Mouse (Mus musculus) kidney, embryonic 15.5 days (tissue): ENCODE measurements at regions not wholly inside any gene's neighbourhood (a gene's known extent, or its start where the extent isn't known, plus 50 kb on each side); places are given as distances from the start of the nearest gene placed in this dataset.

Experiments
- ATAC-seq: fragments of 200-750 bp; cut with Nextera tagmentation; replicated peaks from 2 replicates; pipeline ENCODE4 v1.8.0; 2017; ENCODE audit warnings: moderate TSS enrichment; ENCODE audit not compliant: low FRiP score
- H3K27ac ChIP-seq: fragments of 300-500 bp; sonication (generic); 2 replicates; pipeline ENCODE4 v1.5.1; 2015; ENCODE audit warnings: mild to moderate bottlenecking, inconsistent platforms
- H3K27me3 ChIP-seq: fragments of 300-500 bp; sonication (generic); 2 replicates; pipeline ENCODE4 v1.6.1; 2015; ENCODE audit warnings: inconsistent platforms
- H3K36me3 ChIP-seq: fragments of 300-500 bp; sonication (generic); 2 replicates; pipeline ENCODE4 v1.6.1; 2015; ENCODE audit warnings: inconsistent platforms
- H3K4me1 ChIP-seq: fragments of 300-500 bp; sonication (generic); 2 replicates; pipeline ENCODE4 v1.6.1; 2015; ENCODE audit warnings: inconsistent platforms
- H3K4me2 ChIP-seq: fragments of 300-500 bp; sonication (generic); 2 replicates; pipeline ENCODE4 v1.6.1; 2015; ENCODE audit warnings: moderate library complexity, mild to moderate bottlenecking, inconsistent platforms
- H3K4me3 ChIP-seq: fragments of 300-500 bp; sonication (generic); replicated peaks from 2 replicates; pipeline ENCODE4 v1.5.1; 2015; ENCODE audit warnings: mild to moderate bottlenecking, inconsistent platforms
- H3K9ac ChIP-seq: fragments of 300-500 bp; sonication (generic); 2 replicates; pipeline ENCODE4 v1.6.1; 2015; ENCODE audit warnings: mild to moderate bottlenecking, inconsistent platforms
- H3K9me3 ChIP-seq: fragments of 300-500 bp; sonication (generic); replicated peaks from 2 replicates; pipeline ENCODE4 v1.6.1; 2016; ENCODE audit warnings: inconsistent platforms
- WGBS: fragments of 180-500 bp; shearing (Covaris S2); methylation state at CpG from one replicate; pipeline ENCODE4 v1.1.7; 2015; ENCODE audit warnings: mixed read lengths; 5-methylcytosine and 5-hydroxymethylcytosine counted together

GRCm38 (mm10) chr2:77358176-77358575, 77.8 kb upstream of the Sestd1 start:
- no peaks in the 10 kb centered on the region for H3K4me1 ChIP-seq
- H3K9me3 ChIP-seq, result no peaks in the 10 kb centered on the region
- ATAC-seq, result no peak
- H3K27ac ChIP-seq, result no peak overlapping the region
- H3K36me3 ChIP-seq, result no peaks in the 10 kb centered on the region
- no peak overlapping the region for H3K4me3 ChIP-seq
- no peak overlapping the region for H3K4me2 ChIP-seq
- H3K9ac ChIP-seq, result no peak overlapping the region
- 73% methylated on average over 6 of the region's 6 CpGs for WGBS
- no peaks in the 10 kb centered on the region for H3K27me3 ChIP-seq

- no peak overlapping the region for H3K4me2 ChIP-seq
- 65% methylated on average over 10 of the region's 10 CpGs for WGBS
- no peaks in the 10 kb centered on the region for H3K36me3 ChIP-seq
- no peak overlapping the region for H3K4me3 ChIP-seq
- H3K9me3 ChIP-seq, result no peaks in the 10 kb centered on the region
- H3K4me1 ChIP-seq, result no peaks in the 10 kb centered on the region
- no peak overlapping the region for H3K27ac ChIP-seq
- no peak overlapping the region for H3K9ac ChIP-seq
- H3K27me3 ChIP-seq, result no peaks in the 10 kb centered on the region
- ATAC-seq, result no peak
Measured at GRCm38 (mm10) chr2:77356798-77357197, 76.4 kb upstream of the Sestd1 start.

- Histone ChIP-seq H3K27ac (no peak overlapping the region), H3K4me1 (no peaks in the 10 kb centered on the region), H3K9ac (no peak overlapping the region), H3K36me3 (no peaks in the 10 kb centered on the region), H3K27me3 (no peaks in the 10 kb centered on the region), H3K4me3 (no peak overlapping the region), H3K9me3 (no peaks in the 10 kb centered on the region), H3K4me2 (no peak overlapping the region)
- 77% methylated on average over 8 of the region's 8 CpGs for WGBS
- ATAC-seq, result no peak
Measured at GRCm38 (mm10) chr2:77351987-77352628, 71.7 kb upstream of the Sestd1 start.

GRCm38 (mm10) chr2:77347027-77347426, 66.6 kb upstream of the Sestd1 start:
- 91% methylated on average over 5 of the region's 5 CpGs for WGBS
- H3K9ac ChIP-seq, result no peak overlapping the region
- H3K27ac ChIP-seq, result no peak overlapping the region
- no peaks in the 10 kb centered on the region for H3K4me1 ChIP-seq
- H3K4me2 ChIP-seq, result no peak overlapping the region
- no peak overlapping the region for H3K4me3 ChIP-seq
- no peaks in the 10 kb centered on the region for H3K27me3 ChIP-seq
- H3K9me3 ChIP-seq, result no peaks in the 10 kb centered on the region
- no peak for ATAC-seq
- no peaks in the 10 kb centered on the region for H3K36me3 ChIP-seq

- no peak overlapping the region for H3K4me3 ChIP-seq
- WGBS, result 91% methylated on average over 16 of the region's 16 CpGs
- ATAC-seq, result 0 out of 2 replicates have a peak, but pooled peaks have one; percentile 15
- H3K27me3 ChIP-seq, result no peaks in the 10 kb centered on the region
- H3K4me1 ChIP-seq, result no peaks in the 10 kb centered on the region
- no peaks in the 10 kb centered on the region for H3K36me3 ChIP-seq
- H3K9ac ChIP-seq, result no peak overlapping the region
- H3K9me3 ChIP-seq, result no peaks in the 10 kb centered on the region
- no peak overlapping the region for H3K27ac ChIP-seq
- H3K4me2 ChIP-seq, result no peak overlapping the region
Measured at GRCm38 (mm10) chr2:77343736-77344440, 63.5 kb upstream of the Sestd1 start.

GRCm38 (mm10) chr2:77342416-77342815, 62.0 kb upstream of the Sestd1 start:
- no peak overlapping the region for H3K4me2 ChIP-seq

GRCm38 (mm10) chr2:77341575-77342332, 61.4 kb upstream of the Sestd1 start:
- WGBS, result 43% methylated on average over 12 of the region's 12 CpGs
- Histone ChIP-seq H3K4me3 (no peak overlapping the region), H3K36me3 (no peaks in the 10 kb centered on the region), H3K9me3 (no peaks in the 10 kb centered on the region), H3K4me1 (no peaks in the 10 kb centered on the region), H3K9ac (no peak overlapping the region), H3K4me2 (no peak overlapping the region), H3K27me3 (no peaks in the 10 kb centered on the region), H3K27ac (no peak overlapping the region)
- ATAC-seq, result peak; percentile 73; the same call in 1 of the 2 replicates

More at GRCm38 (mm10) chr2:77342416-77342815, 62.0 kb upstream of the Sestd1 start:
- no peaks in the 10 kb centered on the region for H3K36me3 ChIP-seq
- no peaks in the 10 kb centered on the region for H3K9me3 ChIP-seq
- H3K4me3 ChIP-seq, result no peak overlapping the region
- no peaks in the 10 kb centered on the region for H3K4me1 ChIP-seq
- no peaks in the 10 kb centered on the region for H3K27me3 ChIP-seq
- H3K9ac ChIP-seq, result no peak overlapping the region
- no peak for ATAC-seq
- 39% methylated on average over 2 of the region's 2 CpGs for WGBS
- no peak overlapping the region for H3K27ac ChIP-seq

- no peak for ATAC-seq
- no peak overlapping the region for H3K9ac ChIP-seq
- 84% methylated on average over 6 of the region's 6 CpGs for WGBS
- H3K9me3 ChIP-seq, result no peaks in the 10 kb centered on the region
- H3K36me3 ChIP-seq, result no peaks in the 10 kb centered on the region
- H3K4me3 ChIP-seq, result no peak overlapping the region
- no peaks in the 10 kb centered on the region for H3K4me1 ChIP-seq
- H3K4me2 ChIP-seq, result no peak overlapping the region
- H3K27ac ChIP-seq, result no peak overlapping the region
- H3K27me3 ChIP-seq, result no peaks in the 10 kb centered on the region
Measured at GRCm38 (mm10) chr2:77340076-77340475, 59.7 kb upstream of the Sestd1 start.

GRCm38 (mm10) chr2:77337786-77338406, 57.5 kb upstream of the Sestd1 start:
- H3K9ac ChIP-seq, result no peak overlapping the region
- H3K4me3 ChIP-seq, result no peak overlapping the region
- no peaks in the 10 kb centered on the region for H3K9me3 ChIP-seq
- H3K4me1 ChIP-seq, result no peaks in the 10 kb centered on the region
- H3K27ac ChIP-seq, result no peak overlapping the region
- H3K27me3 ChIP-seq, result no peaks in the 10 kb centered on the region
- 73% methylated on average over 3 of the region's 3 CpGs for WGBS
- ATAC-seq, result no peak
- H3K36me3 ChIP-seq, result no peaks in the 10 kb centered on the region
- H3K4me2 ChIP-seq, result no peak overlapping the region

- H3K4me3 ChIP-seq, result no peak overlapping the region
- 82% methylated on average over 3 of the region's 3 CpGs for WGBS
- no peaks in the 10 kb centered on the region for H3K4me1 ChIP-seq
- no peak overlapping the region for H3K9ac ChIP-seq
- no peak overlapping the region for H3K27ac ChIP-seq
- no peaks in the 10 kb centered on the region for H3K9me3 ChIP-seq
- no peaks in the 10 kb centered on the region for H3K27me3 ChIP-seq
- H3K4me2 ChIP-seq, result no peak overlapping the region
- no peak for ATAC-seq
- no peaks in the 10 kb centered on the region for H3K36me3 ChIP-seq
Measured at GRCm38 (mm10) chr2:77337318-77337717, 56.9 kb upstream of the Sestd1 start.

- no peak for ATAC-seq
- no peak overlapping the region for H3K9ac ChIP-seq
- no peak overlapping the region for H3K4me2 ChIP-seq
- WGBS, result 82% methylated on average over 3 of the region's 3 CpGs
- no peaks in the 10 kb centered on the region for H3K4me1 ChIP-seq
- no peak overlapping the region for H3K4me3 ChIP-seq
- H3K27me3 ChIP-seq, result no peaks in the 10 kb centered on the region
- no peak overlapping the region for H3K27ac ChIP-seq
- H3K36me3 ChIP-seq, result no peaks in the 10 kb centered on the region
- no peaks in the 10 kb centered on the region for H3K9me3 ChIP-seq
Measured at GRCm38 (mm10) chr2:77336810-77337209, 56.4 kb upstream of the Sestd1 start.

GRCm38 (mm10) chr2:77334706-77335105, 54.3 kb upstream of the Sestd1 start:
- Histone ChIP-seq H3K4me2 (no peak overlapping the region), H3K36me3 (no peaks in the 10 kb centered on the region), H3K4me1 (no peaks in the 10 kb centered on the region), H3K4me3 (no peak overlapping the region), H3K27me3 (no peaks in the 10 kb centered on the region), H3K9me3 (no peaks in the 10 kb centered on the region), H3K27ac (no peak overlapping the region), H3K9ac (no peak overlapping the region)
- 83% methylated on average over 9 of the region's 9 CpGs for WGBS
- ATAC-seq, result no peak
